Mouse (Mus musculus) neural tube, embryonic 14.5 days (tissue): ENCODE data around the gene Pdss2. TPM values are rescaled to one million over a fixed set of nuclear protein-coding genes. Genes with fewer than 3 reads are reported as not detected.

ENCODE experiments used
- ATAC-seq: fragments of 200-750 bp; cut with Nextera tagmentation; 2 replicates; pipeline ENCODE4 v1.8.0; 2017; ENCODE audit warnings: low read depth, mild to moderate bottlenecking, moderate TSS enrichment, moderate library complexity
- H3K27ac ChIP-seq: fragments of 300-500 bp; sonication (generic); 2 replicates; pipeline ENCODE4 v1.5.1; 2014; ENCODE audit warnings: low read depth, mild to moderate bottlenecking, control low read depth, low read length, moderate library complexity, mixed read lengths
- H3K27me3 ChIP-seq: fragments of 300-500 bp; sonication (generic); 2 replicates; pipeline ENCODE4 v1.6.1; 2014; ENCODE audit warnings: low read length; ENCODE audit not compliant: control insufficient read depth, insufficient read depth
- H3K36me3 ChIP-seq: fragments of 300-500 bp; sonication (generic); 2 replicates; pipeline ENCODE4 v1.6.1; 2014; ENCODE audit warnings: low read length, mixed read lengths; ENCODE audit not compliant: control insufficient read depth, insufficient read depth
- H3K4me1 ChIP-seq: fragments of 300-500 bp; sonication (generic); 2 replicates; pipeline ENCODE4 v1.6.1; 2014; ENCODE audit warnings: low read length; ENCODE audit not compliant: control insufficient read depth, insufficient read depth
- H3K4me2 ChIP-seq: fragments of 300-500 bp; sonication (generic); 2 replicates; pipeline ENCODE4 v1.6.1; 2014; ENCODE audit warnings: mild to moderate bottlenecking, low read depth, low read length, control low read depth
- H3K4me3 ChIP-seq: fragments of 300-500 bp; sonication (generic); 2 replicates; pipeline ENCODE4 v1.5.1; 2014; ENCODE audit warnings: low read depth, low read length, control low read depth, mixed read lengths
- H3K9ac ChIP-seq: fragments of 300-500 bp; sonication (generic); replicated peaks from 2 replicates; pipeline ENCODE4 v1.6.1; 2014; ENCODE audit warnings: low read depth, mild to moderate bottlenecking, control low read depth, low read length, mixed read lengths
- H3K9me3 ChIP-seq: fragments of 300-500 bp; sonication (generic); 2 replicates; pipeline ENCODE4 v1.6.1; 2016; ENCODE audit warnings: low read length; ENCODE audit not compliant: control insufficient read depth
- WGBS: fragments of 180-500 bp; shearing (Covaris S2); extraction: QIAGEN DNeasy Blood & Tissue Kit; methylation state at CpG from one replicate; pipeline ENCODE4 v1.1.7; 2014; 5-methylcytosine and 5-hydroxymethylcytosine counted together
- polyA plus RNA-seq: library from polyadenylated mRNA; unstranded; fragments of >200 nt; fragmentation: Nextera tagmentation; extraction: Ambion mirVana; gene quantifications from 2 replicates; pipeline ENCODE4 v1.2.1, GENCODE M21; 2014

Pdss2 gene
- polyA plus RNA-seq, 1 experiment from 2014 or later: 17.3 TPM

DNA sequence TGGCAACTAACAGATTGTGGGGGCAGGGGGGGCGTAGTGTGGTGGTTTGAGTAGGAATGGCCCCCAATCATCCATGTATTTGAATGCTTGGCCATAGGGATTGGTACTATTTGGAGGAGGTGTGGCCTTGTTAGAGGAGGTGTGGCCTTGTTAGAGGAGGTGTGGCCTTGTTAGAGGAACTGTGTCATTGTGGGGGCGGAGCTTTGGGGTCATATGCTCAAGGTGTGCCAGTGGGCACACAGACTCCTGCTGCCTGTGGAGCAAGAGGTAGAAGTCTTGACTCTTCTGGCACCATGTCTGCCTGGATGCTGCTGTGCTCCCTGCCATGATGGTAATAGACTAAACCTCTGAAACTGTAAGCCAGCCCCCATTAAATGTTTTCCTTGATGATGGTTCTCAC, 21.1 kb upstream of the Pdss2 start:
- no peak overlapping the region for H3K4me2 ChIP-seq
- H3K27me3 ChIP-seq: no peaks in the 10 kb centered on the region
- no peak overlapping the region for H3K9ac ChIP-seq
- H3K4me1 ChIP-seq: no peaks in the 10 kb centered on the region
- no peaks in the 10 kb centered on the region for H3K9me3 ChIP-seq
- H3K36me3 ChIP-seq: no peaks in the 10 kb centered on the region
- WGBS: 91% methylated on average over 2 of the region's 2 CpGs
- no peak for ATAC-seq
- H3K27ac ChIP-seq: no peak overlapping the region
- H3K4me3 ChIP-seq: no peak overlapping the region

DNA sequence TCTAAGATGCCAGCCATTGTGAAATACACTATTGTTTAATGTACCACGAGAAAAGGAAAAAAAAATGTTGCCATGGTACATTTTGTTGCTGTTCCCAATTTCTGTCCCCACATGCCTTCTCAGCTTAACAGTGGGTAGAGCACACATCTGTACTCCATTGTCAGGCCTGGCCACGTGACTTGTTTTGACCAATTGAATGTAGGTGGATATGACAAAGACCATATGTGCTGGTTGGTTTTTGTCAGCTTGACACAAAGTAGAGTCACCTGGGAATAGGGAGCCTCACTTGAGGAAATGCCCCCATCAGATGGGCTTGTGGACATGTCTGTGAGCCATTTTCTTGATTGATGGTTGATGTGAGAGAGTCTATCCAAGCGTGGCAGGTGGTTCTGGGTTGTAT, 17.4 kb upstream of the Pdss2 start:
- ATAC-seq: no peak
- no peak overlapping the region for H3K4me3 ChIP-seq
- no peak overlapping the region for H3K27ac ChIP-seq
- H3K9ac ChIP-seq: no peak overlapping the region
- H3K4me1 ChIP-seq: no peaks in the 10 kb centered on the region
- no peaks in the 10 kb centered on the region for H3K36me3 ChIP-seq
- no peaks in the 10 kb centered on the region for H3K27me3 ChIP-seq
- 82% methylated on average over 3 of the region's 3 CpGs for WGBS
- H3K4me2 ChIP-seq: no peak overlapping the region
- H3K9me3 ChIP-seq: no peaks in the 10 kb centered on the region

DNA sequence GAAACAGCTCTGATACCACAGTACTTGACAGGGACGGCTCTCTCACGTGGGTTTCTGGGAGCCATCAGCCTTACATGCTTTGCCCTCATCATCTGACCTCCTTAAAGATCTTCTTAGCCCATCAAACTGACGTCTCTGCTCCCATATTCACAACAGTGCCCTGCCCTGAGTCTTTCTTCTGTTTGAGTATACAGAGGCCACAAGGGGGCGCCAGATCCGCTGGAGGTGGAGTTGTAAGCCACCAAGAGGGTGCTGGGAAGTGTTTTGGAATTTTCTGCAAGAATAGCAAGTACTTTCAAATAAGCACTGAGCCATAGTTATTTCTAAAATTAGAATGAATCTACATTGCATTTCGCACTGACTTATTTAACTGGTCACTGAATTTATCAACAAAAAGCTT, 9.4 kb upstream of the Pdss2 start:
- Histone ChIP-seq H3K36me3 (no peaks in the 10 kb centered on the region), H3K4me3 (no peak overlapping the region), H3K4me2 (no peak overlapping the region), H3K27me3 (no peaks in the 10 kb centered on the region), H3K9me3 (no peaks in the 10 kb centered on the region), H3K27ac (no peak overlapping the region), H3K4me1 (no peaks in the 10 kb centered on the region), H3K9ac (no peak overlapping the region)
- no peak for ATAC-seq
- WGBS: 28% methylated on average over 6 of the region's 6 CpGs

DNA sequence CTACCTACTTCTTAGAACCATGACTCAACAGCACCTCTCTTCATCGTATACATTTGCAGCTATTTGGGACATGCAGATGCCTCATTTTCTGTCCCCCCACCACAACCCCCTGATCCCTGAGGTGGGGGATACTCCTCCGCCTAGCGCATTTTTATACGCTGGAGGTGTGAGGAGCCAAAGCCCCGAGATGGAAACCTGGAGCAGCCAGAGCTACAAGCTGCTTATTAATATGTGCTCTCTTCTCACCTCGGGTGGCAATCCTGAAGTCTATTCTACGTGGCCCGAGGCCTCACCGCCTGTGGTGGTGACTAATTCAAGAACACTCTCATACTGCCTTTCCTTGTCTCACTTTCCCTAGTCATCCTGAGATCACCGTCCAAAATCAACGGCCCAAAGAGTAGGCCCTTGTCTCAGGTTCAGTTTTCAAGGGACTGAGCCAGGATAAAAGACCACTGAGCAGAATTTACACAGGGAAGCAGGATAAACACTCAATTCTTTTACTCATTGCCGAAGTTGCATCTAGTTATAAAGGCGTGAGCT, 3.9 kb upstream of the Pdss2 start:
- Histone ChIP-seq H3K4me2 (no peak overlapping the region), H3K27ac (no peak overlapping the region), H3K9me3 (no peaks in the 10 kb centered on the region), H3K27me3 (no peaks in the 10 kb centered on the region), H3K36me3 (no peaks in the 10 kb centered on the region), H3K4me3 (no peak overlapping the region), H3K9ac (no peak overlapping the region), H3K4me1 (peaks cover 8% of the 10 kb centered on the region; the same call in 1 of the 2 replicates)
- 94% methylated on average over 13 of the region's 13 CpGs for WGBS
- ATAC-seq: no peak

DNA sequence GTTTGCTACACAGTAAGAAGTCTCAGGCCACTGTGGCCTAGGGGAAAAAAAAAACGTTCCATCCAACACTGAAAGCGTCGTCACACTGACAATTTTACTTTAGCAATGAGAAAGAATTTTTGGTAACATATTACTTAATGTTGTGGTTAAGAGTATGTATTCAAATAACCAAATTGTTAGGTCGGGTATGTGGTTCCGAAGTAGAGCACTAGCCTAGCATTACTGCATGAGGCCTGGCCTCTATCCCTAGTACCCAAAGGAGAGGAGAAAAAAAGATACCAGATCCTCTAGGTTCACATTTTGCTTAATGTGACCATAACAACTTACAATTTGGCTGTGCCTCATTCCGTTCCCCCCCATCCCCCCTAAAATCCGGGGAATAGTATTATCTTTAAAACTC, 807 bp upstream of the Pdss2 start:
- Histone ChIP-seq H3K9me3 (no peaks in the 10 kb centered on the region), H3K36me3 (no peaks in the 10 kb centered on the region), H3K4me2 (peak overlapping the region; percentile 62), H3K9ac (peak overlapping the region; percentile 92), H3K4me1 (peaks cover 8% of the 10 kb centered on the region; the same call in 1 of the 2 replicates), H3K27ac (peak overlapping the region; percentile 94), H3K4me3 (peak overlapping the region; percentile 91), H3K27me3 (no peaks in the 10 kb centered on the region)
- ATAC-seq: no peak
- WGBS: 18% methylated on average over 7 of the region's 7 CpGs

DNA sequence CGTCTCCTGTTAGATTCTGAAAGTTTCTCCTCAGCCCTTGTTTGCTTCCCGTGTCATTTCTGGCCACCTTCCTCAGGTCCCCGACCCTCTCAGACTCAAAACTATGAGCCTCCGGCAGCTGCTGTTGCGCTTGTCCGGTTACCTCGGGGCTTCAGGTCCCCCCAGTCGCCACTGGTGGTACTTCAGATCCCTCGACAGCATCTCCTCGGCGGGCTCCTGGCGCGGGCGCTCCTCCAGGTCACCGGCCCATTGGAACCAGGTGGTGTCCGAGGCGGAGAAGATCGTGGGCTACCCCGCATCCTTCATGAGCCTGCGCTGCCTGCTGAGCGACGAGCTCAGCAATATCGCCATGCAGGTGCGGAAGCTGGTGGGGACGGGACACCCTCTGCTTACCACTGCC, 373 bp downstream of the Pdss2 start:
- Histone ChIP-seq H3K4me3 (peak overlapping the region; percentile 91), H3K36me3 (no peaks in the 10 kb centered on the region), H3K9me3 (no peaks in the 10 kb centered on the region), H3K27me3 (no peaks in the 10 kb centered on the region), H3K4me1 (peaks cover 8% of the 10 kb centered on the region; the same call in 1 of the 2 replicates), H3K4me2 (peak overlapping the region; percentile 84), H3K9ac (peak overlapping the region; percentile 92), H3K27ac (peak overlapping the region; percentile 94)
- ATAC-seq: peak; percentile 69
- WGBS: under 1% methylated on average over 25 of the region's 25 CpGs

DNA sequence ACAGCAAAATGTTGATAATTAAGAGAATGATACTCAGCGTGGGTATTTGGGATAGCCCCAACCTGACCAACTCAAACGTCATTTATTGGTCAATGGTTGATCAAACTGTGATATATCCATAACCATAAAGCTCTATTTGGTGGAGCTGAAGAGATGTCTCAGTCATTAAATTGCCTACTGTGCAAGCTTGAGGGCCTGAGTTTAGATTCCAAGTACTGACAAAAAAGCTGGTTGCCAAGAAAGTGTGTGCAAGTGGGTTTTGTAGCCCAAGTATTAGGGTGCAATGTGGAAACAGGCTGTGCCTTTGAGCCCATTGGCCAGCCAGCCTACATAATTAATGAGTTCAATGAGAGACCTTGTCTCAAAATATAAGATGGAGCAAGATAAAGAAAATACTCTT, 2.1 kb downstream of the Pdss2 start:
- 95% methylated on average over 2 of the region's 2 CpGs for WGBS
- no peak overlapping the region for H3K27ac ChIP-seq
- H3K9me3 ChIP-seq: no peaks in the 10 kb centered on the region
- no peak overlapping the region for H3K9ac ChIP-seq
- ATAC-seq: no peak
- no peak overlapping the region for H3K4me2 ChIP-seq
- H3K36me3 ChIP-seq: no peaks in the 10 kb centered on the region
- no peak overlapping the region for H3K4me3 ChIP-seq
- H3K4me1 ChIP-seq: peaks cover 8% of the 10 kb centered on the region; the same call in 1 of the 2 replicates
- H3K27me3 ChIP-seq: no peaks in the 10 kb centered on the region

DNA sequence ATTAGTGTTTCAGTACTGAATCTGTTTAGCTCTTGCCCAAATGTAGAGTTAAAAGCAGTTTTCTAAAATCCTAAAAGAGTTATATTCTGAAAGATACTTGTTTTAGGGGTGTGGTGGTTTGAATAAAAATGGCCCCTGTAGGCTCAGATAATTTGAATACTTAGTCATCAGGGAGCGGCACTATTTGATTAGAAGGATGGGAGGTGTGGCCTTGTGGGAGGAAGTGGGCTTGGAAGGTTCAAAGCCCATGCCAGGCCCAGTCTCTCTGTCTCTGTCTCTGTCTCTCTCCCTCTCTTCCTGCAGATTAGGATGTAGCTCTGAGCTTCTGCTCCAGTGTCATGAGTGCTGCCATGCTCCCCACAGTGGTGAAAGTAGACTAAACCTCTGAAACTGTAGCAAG, 5.1 kb downstream of the Pdss2 start:
- Histone ChIP-seq H3K27me3 (no peaks in the 10 kb centered on the region), H3K9ac (no peak overlapping the region), H3K9me3 (no peaks in the 10 kb centered on the region), H3K4me1 (0 out of 2 replicates have a peak, but pooled peaks cover 3% of the 10 kb centered on the region), H3K4me2 (no peak overlapping the region), H3K36me3 (no peaks in the 10 kb centered on the region), H3K4me3 (no peak overlapping the region), H3K27ac (no peak overlapping the region)
- WGBS: 100% methylated on average over 1 of the region's 1 CpGs
- no peak for ATAC-seq

DNA sequence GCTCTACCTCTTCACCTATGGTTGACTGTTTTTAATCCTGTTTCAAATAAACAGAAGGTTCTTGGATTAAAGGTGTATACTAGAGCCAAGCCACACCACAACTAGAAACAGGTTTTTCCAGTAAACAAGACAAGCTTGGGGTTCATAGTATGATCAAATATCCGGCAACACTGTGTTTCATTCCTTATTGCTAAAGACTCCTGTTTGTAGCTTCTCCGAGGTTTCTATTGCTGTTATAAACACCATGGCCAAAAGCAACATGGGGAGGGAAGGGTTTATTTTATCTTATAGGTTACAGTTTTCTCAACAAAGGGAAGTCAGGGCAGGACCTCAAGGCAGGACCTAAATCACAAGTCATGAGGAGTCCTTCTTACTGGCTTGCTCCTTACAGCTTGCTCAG, 8.0 kb downstream of the Pdss2 start:
- H3K27ac ChIP-seq: no peak overlapping the region
- H3K27me3 ChIP-seq: no peaks in the 10 kb centered on the region
- H3K9me3 ChIP-seq: no peaks in the 10 kb centered on the region
- H3K4me3 ChIP-seq: no peak overlapping the region
- no peaks in the 10 kb centered on the region for H3K4me1 ChIP-seq
- H3K4me2 ChIP-seq: no peak overlapping the region
- H3K9ac ChIP-seq: no peak overlapping the region
- no peak for ATAC-seq
- H3K36me3 ChIP-seq: no peaks in the 10 kb centered on the region
- WGBS: 96% methylated on average over 2 of the region's 2 CpGs
